Comparison of ENCODE assay signal across 17 mouse cellular contexts in the genomic region with DNA sequence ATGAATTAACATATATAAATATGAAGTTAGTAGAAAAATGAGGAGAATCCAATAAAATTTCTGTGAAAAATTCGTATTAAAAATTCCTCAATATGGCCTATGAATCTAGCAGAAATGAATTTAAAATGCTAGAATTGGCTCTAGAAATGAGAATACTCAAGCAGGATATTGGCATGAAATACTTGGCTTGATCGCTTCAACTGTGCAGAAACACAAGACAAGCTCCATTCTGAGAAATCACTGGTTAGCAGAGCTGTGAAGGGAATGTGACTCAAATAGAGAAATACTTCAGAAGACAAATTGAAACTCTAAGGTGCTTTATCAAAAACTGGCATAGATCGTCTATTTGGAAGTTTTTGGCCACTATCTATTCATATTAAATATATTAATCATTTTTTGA.
"Had no signal": no experiment of that assay in that cellular context is flagged by ENCODE, and none has a peak within 500 bp of the region (broad histone marks: within the 10 kb centered on the region; RNA-seq: fewer than 3 reads in every experiment).

No protein-coding gene starts in this region.

- H3K4me3 ChIP-seq: lung, embryonic 15.5 days; megakaryocyte, embryonic 14.5 days; midbrain, embryonic 13.5 days; midbrain, embryonic 15.5 days; neural tube, embryonic 12.5 days had no signal

- H3K4me1 ChIP-seq: lung, embryonic 15.5 days; megakaryocyte, embryonic 14.5 days; midbrain, embryonic 13.5 days; midbrain, embryonic 15.5 days; neural tube, embryonic 12.5 days had no signal

- ATAC-seq: liver, postnatal 0 days; lung, postnatal 0 days; midbrain, embryonic 13.5 days; midbrain, embryonic 15.5 days had no signal

- H3K9me3 ChIP-seq: lung, embryonic 15.5 days; megakaryocyte, embryonic 14.5 days; midbrain, embryonic 13.5 days; midbrain, embryonic 15.5 days; neural tube, embryonic 12.5 days had no signal

- DNase-seq: liver, postnatal 0 days; lung, adult 2 months; lung, postnatal 14 days; lung, postnatal 36 days; retina, postnatal 1 day; right cerebral cortex, adult 18-20 months; thymus, adult 2 months; thymus, postnatal 25 days; thymus, postnatal 4 days had no signal

- H3K36me3 ChIP-seq: lung, embryonic 15.5 days; midbrain, embryonic 13.5 days; midbrain, embryonic 15.5 days; neural tube, embryonic 12.5 days had no signal

- H3K4me2 ChIP-seq: lung, embryonic 15.5 days; midbrain, embryonic 11.5 days; midbrain, embryonic 13.5 days; midbrain, embryonic 15.5 days; neural tube, embryonic 12.5 days had no signal

- H3K27ac ChIP-seq: lung, embryonic 15.5 days; macrophage; midbrain, embryonic 13.5 days; midbrain, embryonic 15.5 days; neural tube, embryonic 12.5 days had no signal

- H3K9ac ChIP-seq: liver, postnatal 0 days; lung, embryonic 15.5 days; midbrain, embryonic 13.5 days; midbrain, embryonic 15.5 days; neural tube, embryonic 12.5 days had no signal

- H3K27me3 ChIP-seq: lung, embryonic 15.5 days; megakaryocyte, embryonic 14.5 days; midbrain, embryonic 13.5 days; midbrain, embryonic 15.5 days; neural tube, embryonic 12.5 days had no signal
